Mouse (Mus musculus) testis, postnatal 10 days (tissue): ENCODE measurements at regions not wholly inside any gene's neighbourhood (a gene's known extent, or its start where the extent isn't known, plus 50 kb on each side); places are given as distances from the start of the nearest gene placed in this dataset.

ENCODE experiments used
- DNase-seq: peaks from one replicate; pipeline ENCODE4 v3.0.0; 2021; ENCODE audit warnings: low spot score

DNA sequence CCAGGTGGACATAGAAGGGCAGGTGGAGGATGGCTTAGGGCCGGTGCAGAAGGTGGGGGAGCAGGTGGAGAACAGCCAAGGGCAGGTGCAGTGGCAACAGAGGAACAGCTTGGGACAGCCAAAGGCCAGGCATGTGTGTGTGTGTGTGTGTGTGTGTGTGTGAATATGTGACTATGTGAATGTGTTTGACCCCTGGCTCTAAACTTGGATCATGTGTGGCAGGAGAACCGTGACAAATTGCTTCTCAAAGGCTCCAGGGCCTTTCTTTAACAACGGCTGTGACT, 236.7 kb upstream of the Wscd1 start:
- no peak for DNase-seq

DNA sequence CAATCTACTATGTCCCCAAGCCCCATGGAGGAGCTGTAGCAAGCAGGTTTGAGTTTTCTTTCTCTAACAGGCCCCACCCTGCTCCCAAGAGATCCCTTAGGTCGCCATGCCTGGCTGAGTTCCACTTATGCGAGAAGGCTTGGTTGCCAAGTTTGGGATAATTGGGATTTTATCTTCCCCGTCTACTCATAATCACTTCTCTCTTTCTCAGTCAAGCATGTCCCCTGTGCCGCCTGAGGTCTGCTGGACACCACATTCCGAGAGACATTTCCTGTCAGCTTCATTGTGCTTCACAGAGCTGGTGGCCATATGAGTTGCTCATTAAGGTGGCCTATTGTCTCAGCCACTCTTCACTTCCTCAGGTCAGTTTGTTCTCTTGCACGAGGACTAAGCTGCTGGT, 234.5 kb upstream of the Wscd1 start:
- no peak for DNase-seq

DNA sequence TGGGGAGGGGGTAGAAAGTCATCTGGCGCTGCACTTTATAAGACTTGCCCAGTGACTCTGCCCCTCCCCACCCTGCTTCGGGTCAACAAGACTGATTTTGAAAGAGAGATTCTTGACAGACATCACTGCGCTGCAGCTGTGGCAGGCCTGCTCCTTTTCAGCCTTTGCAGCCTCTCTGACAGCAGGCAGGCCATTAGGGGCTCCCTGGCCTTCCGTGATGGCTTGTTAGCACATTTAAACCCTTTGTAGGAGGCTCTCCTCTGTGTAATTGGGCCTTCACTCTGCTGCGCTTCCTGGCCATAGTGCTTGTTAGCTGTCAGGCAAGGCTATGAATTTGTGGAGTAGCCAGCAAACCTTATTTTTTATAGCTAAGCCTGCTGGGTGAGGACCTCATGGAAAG, 232.3 kb upstream of the Wscd1 start:
- DNase-seq: no peak

DNA sequence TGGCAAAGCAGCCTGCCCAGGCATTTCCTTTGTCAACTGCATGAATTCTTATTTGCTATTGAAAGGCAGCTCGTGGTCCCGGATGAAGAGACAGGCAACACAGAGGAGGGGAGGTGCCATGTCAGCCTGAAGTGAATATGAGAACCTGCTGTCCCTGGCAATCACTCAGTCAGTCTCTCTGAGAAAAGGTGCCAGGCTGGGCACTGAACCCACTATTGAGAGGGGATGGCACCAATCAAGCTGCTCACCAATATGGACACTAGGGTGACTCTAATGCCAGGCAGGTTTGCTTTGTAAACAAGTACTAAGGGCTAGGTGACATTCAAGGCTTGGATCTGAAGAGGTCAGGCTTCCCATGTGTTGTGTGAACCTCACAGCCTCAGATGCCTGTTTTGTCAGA, 222.0 kb upstream of the Wscd1 start:
- DNase-seq: no peak

DNA sequence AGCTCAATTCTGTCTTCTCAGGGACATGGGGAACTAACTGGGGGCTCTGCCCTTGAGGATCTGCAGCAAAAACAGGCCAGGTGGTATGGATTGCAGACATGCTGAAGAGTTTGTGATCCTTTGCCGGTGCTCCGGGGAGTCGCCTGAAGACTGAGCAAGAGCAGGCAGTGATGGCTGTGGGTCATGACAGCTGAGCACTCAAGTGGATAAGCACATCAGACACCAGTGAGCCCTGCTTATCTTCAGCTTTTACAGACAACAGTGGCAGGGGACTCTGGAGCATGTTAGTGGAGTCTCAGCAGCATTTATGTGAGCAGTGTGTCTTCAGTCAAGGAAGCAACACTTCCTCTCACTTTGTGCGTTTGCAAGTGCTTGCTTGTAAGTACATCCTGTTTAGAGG, 221.1 kb upstream of the Wscd1 start:
- DNase-seq: no peak

DNA sequence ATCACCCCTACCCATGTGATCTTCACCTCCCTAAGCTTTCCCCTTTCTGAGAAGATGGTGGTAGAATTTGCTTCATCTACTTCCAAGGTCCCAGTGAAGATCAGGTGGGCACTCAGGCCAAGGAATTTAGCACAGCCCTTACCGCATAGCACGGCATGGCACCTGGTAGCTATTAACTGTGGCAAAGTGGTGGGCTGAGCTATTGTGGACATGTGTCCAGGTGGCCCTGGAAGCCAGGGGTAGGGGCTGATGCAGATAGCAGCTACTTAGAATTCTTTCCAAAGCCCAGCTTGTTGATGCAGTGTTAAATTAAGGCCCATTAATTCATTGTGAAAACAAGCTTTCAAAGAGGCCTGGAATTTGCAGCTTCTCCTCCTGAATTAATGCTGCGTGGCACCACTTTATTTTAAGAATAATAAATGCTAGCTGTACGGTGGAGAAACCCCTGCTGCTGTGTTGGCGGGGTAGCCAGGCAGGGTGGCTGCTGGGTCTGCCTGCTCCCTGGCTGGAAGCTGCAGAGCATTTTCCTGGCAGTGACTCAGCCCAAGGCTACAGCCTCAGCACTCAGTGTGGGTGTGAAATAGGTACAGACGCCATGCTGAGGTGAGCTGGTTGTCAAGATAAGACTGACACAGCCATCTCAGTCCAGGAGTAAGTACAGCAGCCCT, 208.4 kb upstream of the Wscd1 start:
- DNase-seq: no peak

DNA sequence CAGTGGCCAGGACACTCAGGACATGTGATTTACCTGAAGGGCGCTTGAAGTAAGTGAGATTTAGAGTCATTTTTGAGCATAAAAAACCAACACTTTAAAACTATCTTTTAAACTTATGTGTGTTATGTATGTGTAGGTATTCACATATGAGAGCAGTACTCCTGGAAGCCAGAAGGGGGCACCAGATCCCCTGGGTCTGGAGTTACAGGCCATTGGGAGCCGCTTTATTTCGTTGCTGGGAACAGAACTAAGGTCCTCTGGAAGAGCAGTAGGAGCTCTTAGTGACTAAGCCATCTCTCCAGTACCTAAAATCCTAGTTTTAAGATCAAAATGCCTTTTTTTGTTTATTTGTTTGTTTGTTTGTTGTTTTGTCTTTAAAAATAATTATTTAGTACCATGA, 192.3 kb upstream of the Wscd1 start:
- DNase-seq: no peak

DNA sequence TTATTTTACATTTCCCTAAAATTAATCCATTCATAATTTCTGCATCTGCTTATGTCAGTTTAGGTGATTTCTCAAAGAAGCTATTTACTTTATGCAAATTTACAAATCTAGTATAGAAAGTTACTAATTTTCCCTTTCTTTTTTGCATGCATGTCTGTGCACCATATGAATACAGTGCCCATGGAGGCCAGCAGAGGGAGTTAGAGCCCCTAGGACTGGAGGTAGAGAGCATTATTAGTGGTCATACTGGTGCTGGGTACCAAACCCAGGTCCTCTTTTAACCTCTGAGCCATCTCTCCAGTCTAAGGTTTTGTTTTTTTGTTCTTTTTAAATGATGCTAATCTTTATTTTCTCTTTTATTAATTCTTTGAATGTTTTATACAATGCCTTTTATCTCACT, 184.9 kb upstream of the Wscd1 start:
- DNase-seq: no peak

DNA sequence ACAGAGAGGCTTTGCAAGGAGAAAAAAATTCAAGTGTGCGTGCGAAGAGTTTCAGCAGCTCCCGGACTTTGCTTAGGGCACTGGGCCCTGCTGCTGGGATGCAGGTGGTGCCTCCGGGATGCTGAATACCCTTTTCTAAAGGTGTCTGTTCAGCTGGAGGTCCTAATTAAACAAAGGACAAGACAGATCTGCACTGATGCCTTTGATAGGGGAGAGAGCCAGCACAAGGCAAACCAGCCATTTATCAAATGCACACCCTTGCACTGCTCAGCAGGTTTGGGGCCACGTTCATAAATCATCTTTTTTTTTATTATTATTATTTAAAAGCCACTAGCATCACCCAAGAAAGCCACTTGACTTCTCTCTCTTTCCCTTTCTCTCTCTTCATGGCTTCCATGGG, 172.9 kb upstream of the Wscd1 start:
- no peak for DNase-seq

DNA sequence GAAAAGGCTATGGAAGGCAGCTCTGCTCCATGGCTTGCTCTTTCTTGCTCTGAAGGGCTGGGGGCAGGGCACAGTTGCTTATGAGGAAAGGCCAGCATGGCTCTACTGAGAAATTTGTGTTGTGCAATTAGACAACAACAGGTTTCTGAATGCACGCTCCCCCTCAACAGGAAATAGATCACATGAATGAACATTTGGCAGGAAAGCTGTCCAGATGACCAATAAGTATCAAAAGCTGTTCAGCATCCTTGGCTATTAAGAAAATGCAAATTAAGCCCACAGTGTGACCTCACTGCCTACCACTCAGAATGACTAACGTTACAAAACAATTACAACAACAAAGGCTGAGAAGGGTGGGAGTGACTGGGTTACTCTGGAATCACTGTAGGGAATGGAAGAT, 167.9 kb upstream of the Wscd1 start:
- DNase-seq: no peak

DNA sequence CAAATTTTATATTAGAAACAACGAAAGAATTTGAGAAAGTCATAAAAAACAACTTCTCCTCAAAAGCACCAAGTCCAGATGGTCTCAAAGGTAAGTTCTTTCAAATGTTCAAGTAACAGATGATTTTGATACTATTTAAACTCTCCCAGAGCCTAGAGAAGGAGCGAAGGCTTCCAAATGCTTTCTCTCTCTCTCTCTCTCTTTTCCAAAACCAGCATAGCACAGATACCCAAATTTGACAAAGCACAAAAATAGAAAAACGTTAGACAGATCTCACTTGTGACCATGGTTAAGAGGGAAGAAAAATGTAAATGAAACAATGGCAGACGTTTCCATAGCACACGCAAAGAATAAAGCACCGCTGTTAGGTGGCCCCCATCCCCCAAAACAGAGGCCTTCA, 158.7 kb upstream of the Wscd1 start:
- no peak for DNase-seq

DNA sequence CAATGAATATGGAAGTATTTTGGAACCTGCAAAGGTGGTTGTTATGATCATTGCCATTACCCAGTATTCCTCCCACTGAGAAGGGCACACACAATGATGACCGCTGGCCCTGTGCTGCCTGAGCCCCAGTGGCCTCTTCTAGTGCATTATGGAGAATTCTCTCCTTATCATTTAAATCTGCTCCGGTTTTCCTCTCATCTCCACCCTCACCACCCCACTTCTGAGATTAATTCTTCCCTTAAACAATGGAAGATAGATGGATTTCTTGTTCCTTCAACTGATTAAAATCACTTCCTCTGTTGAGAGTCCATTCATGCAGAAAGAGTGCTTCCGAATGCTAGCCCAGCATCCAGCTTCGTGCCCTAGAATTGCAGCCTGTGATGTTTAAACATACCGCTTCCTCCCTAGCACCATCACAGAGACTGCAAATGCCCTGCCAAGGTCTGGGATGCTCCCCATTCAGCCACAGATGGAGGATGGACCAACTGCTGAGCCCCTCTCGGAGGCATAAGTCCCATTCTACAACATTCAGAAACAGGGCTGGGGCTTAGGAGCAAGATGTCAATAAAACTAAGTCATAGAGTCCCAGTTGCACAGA, 155.4 kb upstream of the Wscd1 start:
- no peak for DNase-seq

DNA sequence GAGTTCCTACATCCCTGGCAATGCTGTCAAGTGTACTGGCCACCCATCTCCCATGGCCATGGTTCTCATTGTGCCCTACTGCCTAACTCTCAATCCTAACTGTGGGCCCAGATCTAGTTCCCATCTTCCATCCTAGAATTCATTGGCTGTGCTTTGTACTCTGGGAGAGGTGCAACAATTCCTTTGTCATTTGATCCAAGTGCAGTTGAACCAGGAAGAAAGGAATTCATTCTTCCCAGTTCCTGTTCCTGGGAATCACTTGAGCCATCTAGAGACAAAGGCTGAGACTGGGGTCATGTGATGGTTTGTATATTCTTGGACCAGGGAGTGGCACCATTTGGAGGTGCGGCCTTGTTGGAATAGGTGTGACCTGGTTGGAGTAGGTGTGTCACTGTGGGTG, 152.0 kb upstream of the Wscd1 start:
- DNase-seq: no peak

DNA sequence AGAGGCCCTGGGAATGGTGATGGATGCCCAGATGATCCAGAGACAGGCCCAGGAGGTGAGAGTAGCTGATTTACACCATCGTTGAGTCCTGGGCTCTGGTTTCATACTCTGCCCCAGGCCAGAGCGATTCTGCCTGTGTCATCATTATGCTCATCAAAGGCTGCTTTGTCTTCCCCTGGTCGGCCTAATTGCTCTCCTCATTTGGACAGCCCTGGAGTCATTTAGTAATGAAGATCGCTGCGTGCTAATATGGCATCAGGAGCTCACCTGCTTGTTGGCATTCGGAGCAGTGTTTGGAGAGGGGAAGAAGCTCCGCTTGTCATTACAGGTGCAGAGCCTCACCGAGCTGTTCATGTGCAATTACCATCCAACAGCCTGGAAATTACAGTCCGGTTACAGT, 138.9 kb upstream of the Wscd1 start:
- DNase-seq: no peak

DNA sequence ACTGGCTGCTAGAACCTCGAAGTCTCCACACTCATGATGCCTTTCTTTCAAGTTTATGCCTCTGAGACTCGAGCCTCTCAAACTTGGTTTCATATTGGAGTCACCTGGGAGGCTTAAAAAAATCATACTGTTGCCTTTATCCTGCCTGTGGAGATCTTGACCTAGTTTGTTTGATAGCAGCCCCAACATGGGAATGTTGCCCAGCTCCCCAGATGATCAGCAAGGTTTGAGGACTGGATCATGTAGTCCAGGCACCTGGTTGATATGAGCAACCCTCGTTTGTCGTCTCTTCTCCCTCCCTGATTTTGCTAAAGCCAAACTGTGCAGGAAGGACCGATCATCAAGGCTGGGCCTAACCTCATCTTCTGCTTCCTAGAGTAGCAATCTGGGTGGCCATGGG, 134.2 kb upstream of the Wscd1 start:
- DNase-seq: no peak

DNA sequence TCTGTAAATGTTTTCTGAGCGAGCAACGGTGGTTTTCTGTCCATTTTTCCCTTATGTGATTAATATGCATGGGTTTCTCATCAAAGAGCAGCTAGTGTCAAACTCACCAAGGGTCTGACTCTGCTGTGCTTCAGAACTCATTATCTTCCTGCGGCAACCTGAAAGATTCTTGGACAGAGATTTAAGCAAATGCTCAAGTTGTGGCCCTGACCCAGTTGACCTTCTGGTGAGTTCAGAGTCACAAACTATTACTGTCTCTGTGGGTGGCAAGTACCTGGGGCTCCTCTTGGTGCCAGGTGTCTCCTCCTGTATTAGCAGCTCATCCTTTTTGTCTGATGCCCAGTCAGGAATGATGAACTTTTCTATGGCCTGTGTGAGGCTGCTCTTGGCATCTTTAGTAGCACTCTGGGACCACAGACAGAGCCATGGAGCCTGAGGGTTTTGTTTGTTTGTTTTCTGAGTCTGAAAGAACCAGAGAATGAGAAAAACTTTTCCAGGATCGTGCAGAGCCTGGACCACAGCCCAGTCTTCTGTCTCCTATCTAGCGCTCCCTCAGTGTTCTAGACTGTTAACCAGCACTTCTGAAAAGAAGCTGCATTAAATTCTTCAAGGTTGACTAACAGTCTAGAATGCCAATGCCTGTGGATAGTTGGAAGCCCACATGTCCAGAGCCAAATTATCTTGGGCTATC, 124.1 kb upstream of the Wscd1 start:
- DNase-seq: no peak

DNA sequence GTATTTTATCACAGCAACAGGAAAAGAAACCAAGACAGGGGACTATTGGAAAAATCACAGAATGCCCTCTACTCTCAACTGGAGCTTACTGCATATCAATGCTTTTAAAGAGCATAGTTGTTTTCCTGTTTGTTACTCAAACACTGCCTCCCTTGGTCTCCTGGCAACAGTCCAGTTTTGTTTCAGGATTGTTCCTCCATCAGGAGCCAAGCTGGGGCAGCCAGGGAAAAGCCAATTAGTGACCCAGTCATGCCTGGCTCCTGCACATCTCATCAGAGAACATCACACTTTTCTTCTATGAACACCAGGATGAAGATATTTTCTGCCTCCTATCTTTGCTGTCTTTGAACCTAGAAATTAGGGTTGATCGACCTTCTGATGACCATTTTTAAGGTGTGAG, 113.6 kb upstream of the Wscd1 start:
- no peak for DNase-seq

DNA sequence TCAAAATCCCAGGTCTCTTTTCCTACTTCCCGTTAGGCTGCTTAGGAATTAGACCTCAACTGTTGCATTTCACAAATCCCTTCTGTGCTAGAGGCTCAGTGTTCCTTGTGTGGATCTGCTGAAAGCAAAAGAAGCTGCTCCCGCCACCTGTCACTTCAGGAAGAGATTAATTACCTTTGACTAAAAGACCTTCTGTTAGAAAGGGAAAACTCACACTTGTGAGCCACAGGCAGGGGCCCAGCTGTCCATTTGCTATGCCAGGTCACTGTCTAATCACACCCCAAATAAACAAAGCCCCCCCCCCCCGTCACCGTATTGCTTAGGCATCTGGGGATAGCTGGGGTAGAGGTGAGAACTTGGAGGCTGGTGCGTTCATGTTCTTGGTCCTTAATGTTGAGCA, 112.9 kb upstream of the Wscd1 start:
- DNase-seq: no peak

DNA sequence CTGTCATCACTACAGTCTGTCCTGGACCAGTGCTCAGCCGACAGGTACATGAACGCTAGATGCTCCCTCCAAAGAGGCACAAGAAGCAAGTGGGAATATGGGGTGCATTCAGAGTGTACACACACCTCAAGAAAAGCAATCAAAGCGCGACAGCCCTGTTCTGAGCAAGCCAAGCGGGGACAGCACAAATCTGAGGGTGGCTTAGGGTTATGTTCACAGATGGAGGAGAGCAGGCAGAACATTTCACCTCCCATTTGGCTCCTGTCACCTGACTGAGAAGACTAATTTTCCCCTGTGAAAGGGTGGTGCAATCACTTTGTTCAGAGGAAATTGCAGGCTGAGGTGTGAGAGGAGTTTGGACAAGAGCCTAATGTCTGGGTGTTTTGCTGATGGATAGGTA, 106.8 kb upstream of the Wscd1 start:
- no peak for DNase-seq

DNA sequence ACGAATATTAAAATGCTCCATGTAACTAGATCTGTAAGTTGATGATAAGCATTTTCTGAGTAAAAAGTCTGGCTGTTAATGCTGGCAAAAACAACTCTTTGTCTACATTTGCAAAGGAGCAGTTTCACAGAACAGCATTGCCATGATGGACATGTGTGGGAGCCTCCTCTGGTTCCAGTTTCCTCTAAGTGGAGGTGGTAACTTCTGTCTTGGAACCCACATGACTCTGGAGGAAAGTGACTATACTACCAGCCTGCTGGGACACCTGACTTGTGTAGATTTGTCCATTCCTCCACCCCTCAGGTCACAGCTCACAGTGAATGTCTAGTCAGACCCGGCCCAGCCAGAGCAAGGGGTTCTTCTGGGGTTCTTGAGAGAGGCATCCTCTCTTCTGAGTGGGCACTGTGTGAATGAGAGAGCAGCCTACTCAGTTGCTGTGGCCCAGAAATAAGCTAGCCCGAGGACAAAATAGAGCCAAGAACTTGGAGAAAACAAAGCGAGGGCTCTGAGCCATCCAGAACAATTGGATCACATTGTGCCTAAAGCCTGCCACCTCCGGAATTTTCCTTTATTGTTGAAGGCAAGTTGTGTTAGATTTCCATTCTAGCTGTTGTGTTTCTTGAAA, 97.9 kb upstream of the Wscd1 start:
- no peak for DNase-seq

DNA sequence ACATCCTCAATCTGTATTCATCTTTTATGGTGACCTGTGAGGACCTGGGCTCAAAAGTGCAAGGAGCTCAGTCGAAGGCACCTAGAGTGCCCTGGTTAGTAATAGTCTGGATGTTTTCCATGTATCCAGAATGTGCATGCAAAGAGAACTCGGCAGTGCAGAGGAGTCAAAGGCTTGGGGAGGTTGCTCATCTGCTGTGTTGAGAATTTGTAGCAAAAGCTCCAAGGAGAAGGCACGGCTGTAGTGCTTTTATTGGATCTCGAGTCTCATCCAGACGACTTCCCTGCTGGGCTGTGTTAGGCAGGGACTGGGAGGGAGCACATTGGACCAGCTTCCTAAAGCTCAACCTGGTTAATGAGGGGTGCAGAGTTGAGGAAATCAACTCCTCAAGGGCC, 97.3 kb upstream of the Wscd1 start:
- no peak for DNase-seq

DNA sequence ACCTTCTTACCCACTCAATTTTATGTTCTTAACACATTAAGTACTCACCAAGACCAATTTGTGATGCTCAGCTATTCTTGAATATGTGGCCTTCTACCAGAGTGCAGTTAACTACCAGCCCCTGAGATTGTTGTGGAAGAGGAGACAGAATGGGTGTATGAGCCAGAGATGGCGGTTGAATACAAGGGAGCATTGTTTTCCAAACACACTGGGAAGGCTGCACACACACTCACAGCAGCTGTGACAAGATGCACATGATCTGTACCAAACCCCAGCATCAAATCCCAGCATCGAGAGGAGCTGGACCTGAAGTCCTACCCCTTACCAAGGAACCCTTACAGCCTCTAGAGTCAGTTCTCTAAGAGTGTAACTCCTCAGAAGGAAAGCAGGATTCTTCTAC, 91.4 kb upstream of the Wscd1 start:
- no peak for DNase-seq

DNA sequence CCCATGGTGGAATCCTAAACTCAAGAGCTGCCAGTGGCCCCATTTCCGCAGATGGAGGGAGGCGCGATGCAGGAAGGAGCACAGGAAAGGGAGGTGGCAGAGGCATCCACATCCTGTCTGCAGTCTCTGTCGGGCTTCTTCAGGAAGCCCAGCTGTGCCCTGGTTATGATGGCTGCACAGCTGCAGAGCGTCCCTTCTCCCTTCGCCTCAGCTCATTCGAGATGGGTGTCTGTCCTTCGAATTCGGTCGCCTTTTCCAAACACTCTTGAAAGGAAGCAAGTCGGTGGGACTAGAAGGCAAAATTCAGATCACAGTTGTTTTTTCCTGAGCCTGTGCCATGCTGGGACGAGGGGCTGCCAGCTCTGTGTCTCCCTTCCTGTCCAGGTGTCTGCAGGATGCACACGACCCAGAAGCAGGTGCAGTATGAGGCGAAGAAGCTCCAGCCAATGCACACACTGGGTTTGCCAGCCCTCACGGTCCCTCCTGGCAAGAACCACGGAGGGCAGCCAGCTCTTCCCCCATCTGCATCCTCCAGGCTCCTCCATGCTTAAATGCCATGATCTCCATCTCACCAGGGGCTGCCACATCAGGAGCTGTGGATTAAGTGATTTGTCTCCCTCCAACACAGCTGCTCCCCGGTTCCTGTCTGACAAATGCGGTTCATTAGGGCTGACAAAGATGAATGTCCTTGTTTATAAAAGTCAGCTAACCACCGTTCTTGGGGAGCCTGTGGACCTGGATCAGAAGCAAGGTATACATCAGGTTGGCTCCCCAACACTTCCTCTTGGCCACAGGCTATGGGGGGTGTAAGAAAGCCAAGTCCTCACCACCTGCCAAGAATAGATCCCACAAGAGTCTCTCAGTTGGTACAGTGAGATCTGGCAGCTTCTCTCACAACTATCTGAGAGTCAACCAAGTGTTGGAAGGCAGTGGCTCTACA, 79.3 kb upstream of the Wscd1 start:
- no peak for DNase-seq
